Mouse (Mus musculus) myocyte (in vitro differentiated cells): Measurements from ENCODE around the gene Kcnmb4.

Experiments used
- CEBPB ChIP-seq: IDR thresholded peaks from 2 replicates; pipeline ENCODE4 v1.6.1; 2011; ENCODE audit warnings: mild to moderate bottlenecking, moderate library complexity; ENCODE audit not compliant: poor library complexity, insufficient read depth, severe bottlenecking
- E2F4 ChIP-seq: IDR thresholded peaks from one replicate; pipeline ENCODE4 v1.6.1; 2011; ENCODE audit warnings: mild to moderate bottlenecking, control low read depth, moderate library complexity; ENCODE audit not compliant: insufficient read depth
- MAX ChIP-seq: IDR thresholded peaks from one replicate; pipeline ENCODE4 v1.6.1; 2011; ENCODE audit warnings: low read depth, mild to moderate bottlenecking, control low read depth
- MYOD1 ChIP-seq, 3 experiments: IDR thresholded peaks; one replicate each; pipeline ENCODE4 v1.6.1; 2011; ENCODE audit warnings: control low read depth in 2 of 3, low read depth in 2 of 3, mild to moderate bottlenecking in 2 of 3, moderate library complexity in 1 of 3; ENCODE audit not compliant: insufficient read length in 2 of 3, control insufficient read depth in 1 of 3
- MYOG ChIP-seq, 3 experiments: IDR thresholded peaks; one replicate each; pipeline ENCODE4 v1.6.1; 2011; ENCODE audit warnings: control low read depth in 2 of 3, low read depth in 2 of 3, mild to moderate bottlenecking in 2 of 3; ENCODE audit not compliant: insufficient read length in 2 of 3, control insufficient read depth in 1 of 3, insufficient read depth in 1 of 3
- POLR2A ChIP-seq: IDR thresholded peaks from one replicate; pipeline ENCODE4 v1.6.1; 2011; ENCODE audit warnings: low read depth, mild to moderate bottlenecking, control low read depth, moderate library complexity; ENCODE audit not compliant: insufficient read length
- POLR2AphosphoS2 ChIP-seq: IDR thresholded peaks from one replicate; pipeline ENCODE4 v1.6.1; 2011; ENCODE audit warnings: low read depth, control low read depth; ENCODE audit not compliant: insufficient read length
- REST ChIP-seq: IDR thresholded peaks from one replicate; pipeline ENCODE4 v1.6.1; 2011; ENCODE audit warnings: mild to moderate bottlenecking, control low read depth, moderate library complexity; ENCODE audit not compliant: insufficient read depth, insufficient read length
- SRF ChIP-seq: IDR thresholded peaks from one replicate; pipeline ENCODE4 v1.6.1; 2011; ENCODE audit warnings: low read depth; ENCODE audit not compliant: control insufficient read depth, insufficient read length
- TCF12 ChIP-seq: IDR thresholded peaks from one replicate; pipeline ENCODE4 v1.6.1; 2011; ENCODE audit warnings: mild to moderate bottlenecking, control low read depth; ENCODE audit not compliant: poor library complexity, insufficient read depth, severe bottlenecking
- USF1 ChIP-seq: IDR thresholded peaks from one replicate; pipeline ENCODE4 v1.6.1; 2011; ENCODE audit warnings: low read depth, mild to moderate bottlenecking, control low read depth, moderate library complexity

DNA sequence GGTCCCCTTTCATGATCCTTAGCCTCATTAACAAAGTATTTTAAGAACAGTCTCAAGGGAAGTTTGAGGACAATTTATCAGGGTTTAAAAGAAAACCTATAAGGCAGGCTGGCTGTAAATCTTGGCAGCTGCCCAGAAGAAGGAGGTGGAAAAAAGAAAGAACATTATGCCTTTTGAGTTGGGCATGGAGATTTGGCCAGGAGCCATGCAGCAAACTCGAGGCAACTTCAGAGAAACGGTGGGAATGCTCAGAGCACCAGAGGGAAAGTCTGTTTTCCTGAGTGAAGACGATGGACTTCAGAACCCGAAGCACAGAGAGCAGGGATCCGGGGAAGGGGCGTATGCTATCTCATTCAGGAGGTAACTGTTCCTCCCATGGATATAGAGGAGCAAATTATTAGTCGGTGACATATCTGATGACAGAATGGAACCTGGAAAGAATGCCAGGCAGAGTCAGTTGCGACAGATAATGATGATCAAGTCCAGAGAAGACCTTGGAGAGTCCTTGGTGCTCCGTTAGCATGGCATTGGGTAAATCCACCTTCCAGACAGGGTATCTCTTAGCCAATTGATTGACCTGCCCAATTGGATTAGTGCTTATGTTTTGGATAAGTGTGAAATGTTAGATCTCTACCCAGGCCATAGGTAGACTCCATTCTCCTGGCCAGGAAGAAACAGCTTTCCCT is 79.7 kb downstream of the Kcnmb4 start:
- TF ChIP-seq MYOG (IDR thresholded peaks at IDR 0.05; ENCODE audit: control insufficient read depth in 1 of 3, insufficient read depth in 1 of 3, insufficient read length in 2 of 3, low read depth in 2 of 3): no peak
- TF ChIP-seq POLR2AphosphoS2: no peak
- TF ChIP-seq MYOD1 (IDR thresholded peaks at IDR 0.05; ENCODE audit: control insufficient read depth in 1 of 3, insufficient read length in 2 of 3, low read depth in 2 of 3): no peak
- TF ChIP-seq USF1: no peak
- no peak for TF ChIP-seq POLR2A
- no peak for TF ChIP-seq MAX
- TF ChIP-seq SRF: no peak
- no peak for TF ChIP-seq E2F4
- TF ChIP-seq TCF12: no peak
- no peak for TF ChIP-seq REST
- no peak for TF ChIP-seq CEBPB
